Mouse (Mus musculus): ENCODE data around the gene Tnrc6b.
A peak's percentile ranks its signal among the peaks of the same experiment; 100 is the strongest.

Gene Tnrc6b

GRCm38 (mm10) chr15:80710608-80711363, at the start of gene Tnrc6b:
Gene Tnrc6b (plus strand): TSS chr15:80711313.
- DNase-seq (ENCODE audit: low spot score), result peak; percentile 99

GRCm38 (mm10) chr15:80664444-80664843, 46.7 kb upstream of the Tnrc6b start:
- no peak for DNase-seq (ENCODE audit: low spot score)

- DNase-seq (ENCODE audit: low spot score), result no peak
Observed at GRCm38 (mm10) chr15:80671295-80672252, 39.5 kb upstream of the Tnrc6b start, which contains the start of gene Fam83f. Gene Fam83f (plus strand): TSS chr15:80671847.

- no peak for DNase-seq (ENCODE audit: low spot score)
Observed at GRCm38 (mm10) chr15:80672810-80673209, 38.3 kb upstream of the Tnrc6b start.

- peak; percentile 80 for DNase-seq (ENCODE audit: low spot score)
Observed at GRCm38 (mm10) chr15:80673337-80674095, 37.6 kb upstream of the Tnrc6b start.

GRCm38 (mm10) chr15:80674700-80675099, 36.4 kb upstream of the Tnrc6b start:
- DNase-seq (ENCODE audit: low spot score), result no peak

GRCm38 (mm10) chr15:80679515-80680215, 31.4 kb upstream of the Tnrc6b start:
- DNase-seq (ENCODE audit: low spot score), result peak; percentile 73

- no peak for DNase-seq (ENCODE audit: low spot score)
Observed at GRCm38 (mm10) chr15:80680347-80681030, 30.6 kb upstream of the Tnrc6b start.

- no peak for DNase-seq (ENCODE audit: low spot score)
Observed at GRCm38 (mm10) chr15:80681466-80681881, 29.6 kb upstream of the Tnrc6b start.

GRCm38 (mm10) chr15:80682343-80682742, 28.8 kb upstream of the Tnrc6b start:
- DNase-seq (ENCODE audit: low spot score), result peak; percentile 58

GRCm38 (mm10) chr15:80683151-80683550, 28.0 kb upstream of the Tnrc6b start:
- DNase-seq (ENCODE audit: low spot score), result no peak

- DNase-seq (ENCODE audit: low spot score), result no peak
Observed at GRCm38 (mm10) chr15:80683990-80684389, 27.1 kb upstream of the Tnrc6b start.

- DNase-seq (ENCODE audit: low spot score), result no peak
Observed at GRCm38 (mm10) chr15:80684786-80685602, 26.1 kb upstream of the Tnrc6b start.

- DNase-seq (ENCODE audit: low spot score), result no peak
Observed at GRCm38 (mm10) chr15:80685603-80685895, 25.6 kb upstream of the Tnrc6b start.

GRCm38 (mm10) chr15:80688536-80688935, 22.6 kb upstream of the Tnrc6b start:
- DNase-seq (ENCODE audit: low spot score), result no peak

GRCm38 (mm10) chr15:80693492-80693891, 17.6 kb upstream of the Tnrc6b start:
- DNase-seq (ENCODE audit: low spot score), result no peak

- peak; percentile 74 for DNase-seq (ENCODE audit: low spot score)
Observed at GRCm38 (mm10) chr15:80694125-80694910, 16.8 kb upstream of the Tnrc6b start.

GRCm38 (mm10) chr15:80697564-80697963, 13.5 kb upstream of the Tnrc6b start:
- no peak for DNase-seq (ENCODE audit: low spot score)
